Mouse (Mus musculus): Measurements from ENCODE around the gene Vwa7. TPM values are rescaled to one million over a fixed set of nuclear protein-coding genes. Genes with fewer than 3 reads are reported as not detected.
A peak's percentile ranks its signal among the peaks of the same experiment; 100 is the strongest.
"Not testable (repeated sequence)": the region's sequence is repeated elsewhere in the genome, so short reads cannot be mapped to it uniquely, and the experiment has no call there.

Vwa7 gene
- polyA plus RNA-seq, 1 experiment from 2014 or later: 0.12 TPM

- no peak overlapping the region for H3K4me2 ChIP-seq (replicated peaks; ENCODE audit: low read depth)
- no peak overlapping the region for H3K4me3 ChIP-seq (ENCODE audit: low read depth, low read length)
- no peaks in the 10 kb centered on the region for H3K36me3 ChIP-seq (ENCODE audit: control insufficient read depth, insufficient read depth)
- no peaks in the 10 kb centered on the region for H3K9me3 ChIP-seq (ENCODE audit: control insufficient read depth)
- no peak overlapping the region for H3K27ac ChIP-seq (ENCODE audit: low read depth, low read length)
- 76% methylated on average over 8 of the region's 8 CpGs for WGBS
- H3K4me1 ChIP-seq (replicated peaks; ENCODE audit: control insufficient read depth, insufficient read depth, low read length): no peaks in the 10 kb centered on the region
- no peak for ATAC-seq
- TF ChIP-seq CTCF (IDR thresholded peaks at IDR 0.05; ENCODE audit: low read depth): no peak
- no peak overlapping the region for H3K9ac ChIP-seq (ENCODE audit: low read depth, low read length)
- H3K27me3 ChIP-seq (replicated peaks; ENCODE audit: control insufficient read depth, insufficient read depth, low read length): no peaks in the 10 kb centered on the region
These were observed 16.0 kb downstream of the Vwa7 start for GRCm38 (mm10) chr17:35032323-35032870.

GRCm38 (mm10) chr17:35033703-35034102 is 17.3 kb downstream of the Vwa7 start:
- H3K36me3 ChIP-seq (ENCODE audit: control insufficient read depth, insufficient read depth); H3K4me3 ChIP-seq (ENCODE audit: low read depth, low read length); H3K4me1 ChIP-seq (replicated peaks; ENCODE audit: control insufficient read depth, insufficient read depth, low read length); H3K27ac ChIP-seq (ENCODE audit: low read depth, low read length); H3K9me3 ChIP-seq (ENCODE audit: control insufficient read depth); ATAC-seq; H3K9ac ChIP-seq (ENCODE audit: low read depth, low read length); H3K27me3 ChIP-seq (replicated peaks; ENCODE audit: control insufficient read depth, insufficient read depth, low read length); H3K4me2 ChIP-seq (replicated peaks; ENCODE audit: low read depth): not testable (repeated sequence)
- WGBS: 55% methylated on average over 1 of the region's 1 CpGs

DNA sequence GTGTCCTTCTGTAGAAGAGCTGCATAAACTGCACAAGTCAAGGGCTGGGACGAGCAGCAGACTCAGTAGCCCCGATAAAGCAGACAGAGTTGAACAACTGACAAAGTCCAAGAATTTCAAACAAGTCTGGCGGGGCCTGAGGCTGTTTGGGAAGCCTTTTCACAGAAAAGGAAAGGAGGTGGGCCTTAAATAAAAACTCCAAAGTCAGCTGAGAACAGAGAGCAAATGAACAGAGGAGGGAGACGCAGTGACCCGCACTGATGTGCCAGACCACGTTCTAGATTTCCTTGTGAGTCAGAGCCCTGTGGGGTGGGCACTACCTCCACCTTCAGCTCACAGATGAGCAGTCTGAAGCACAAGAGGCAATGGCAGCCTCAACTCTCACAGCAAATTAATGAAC is 18.5 kb downstream of the Vwa7 start:
- TF ChIP-seq CTCF (IDR thresholded peaks at IDR 0.05; ENCODE audit: low read depth): no peak
- H3K36me3 ChIP-seq (ENCODE audit: control insufficient read depth, insufficient read depth): no peaks in the 10 kb centered on the region
- 35% methylated on average over 6 of the region's 6 CpGs for WGBS
- H3K4me2 ChIP-seq (replicated peaks; ENCODE audit: low read depth): no peak overlapping the region
- H3K9me3 ChIP-seq (ENCODE audit: control insufficient read depth): no peaks in the 10 kb centered on the region
- ATAC-seq: no peak
- no peaks in the 10 kb centered on the region for H3K4me1 ChIP-seq (replicated peaks; ENCODE audit: control insufficient read depth, insufficient read depth, low read length)
- H3K9ac ChIP-seq (ENCODE audit: low read depth, low read length): no peak overlapping the region
- no peaks in the 10 kb centered on the region for H3K27me3 ChIP-seq (replicated peaks; ENCODE audit: control insufficient read depth, insufficient read depth, low read length)
- H3K27ac ChIP-seq (ENCODE audit: low read depth, low read length): no peak overlapping the region
- no peak overlapping the region for H3K4me3 ChIP-seq (ENCODE audit: low read depth, low read length)

DNA sequence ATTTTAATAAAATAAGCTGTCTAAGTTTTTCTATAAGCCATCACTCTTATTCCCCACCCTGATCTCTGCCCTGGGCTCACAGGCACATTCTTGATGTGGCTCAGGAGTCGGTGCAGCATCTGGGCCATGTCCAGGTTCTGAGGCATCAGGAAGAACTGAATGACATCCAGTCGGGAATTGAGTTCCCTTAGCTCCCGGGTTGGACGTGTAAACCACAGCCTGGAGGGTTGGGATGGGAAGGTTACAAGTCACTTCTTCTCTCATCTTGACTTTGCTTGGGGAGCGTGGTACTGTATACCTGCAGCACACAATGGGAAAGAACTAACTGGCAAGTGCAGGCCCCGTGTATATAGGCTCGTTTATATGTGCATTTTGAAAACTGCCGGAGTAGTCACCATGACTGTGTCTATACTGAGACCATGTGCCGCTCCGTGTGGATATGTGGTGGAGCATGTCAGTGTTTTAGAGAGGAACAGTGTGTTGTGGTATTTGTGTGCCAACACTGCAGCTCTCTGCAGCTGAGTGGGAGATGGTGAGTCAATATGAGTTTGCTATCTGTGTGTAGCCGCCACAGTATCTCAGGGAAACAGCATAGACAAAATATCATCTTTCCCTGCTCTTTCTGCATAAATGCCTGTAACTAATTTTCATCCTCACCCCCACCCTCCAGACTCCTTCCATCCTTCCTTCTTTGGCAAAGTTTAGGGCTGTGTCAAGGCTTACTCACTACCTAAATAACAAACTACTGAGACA is 22.9 kb downstream of the Vwa7 start:
- no peak overlapping the region for H3K4me3 ChIP-seq (ENCODE audit: low read depth, low read length)

GRCm38 (mm10) chr17:35043794-35044193 is 27.4 kb downstream of the Vwa7 start:
- Histone ChIP-seq H3K27ac (ENCODE audit: low read depth, low read length) (no peak overlapping the region), H3K36me3 (ENCODE audit: control insufficient read depth, insufficient read depth) (no peaks in the 10 kb centered on the region), H3K4me2 (replicated peaks; ENCODE audit: low read depth) (no peak overlapping the region), H3K4me3 (ENCODE audit: low read depth, low read length) (no peak overlapping the region), H3K4me1 (replicated peaks; ENCODE audit: control insufficient read depth, insufficient read depth, low read length) (peaks cover 11% of the 10 kb centered on the region; the same call in 1 of the 2 replicates), H3K27me3 (replicated peaks; ENCODE audit: control insufficient read depth, insufficient read depth, low read length) (no peaks in the 10 kb centered on the region), H3K9ac (ENCODE audit: low read depth, low read length) (no peak overlapping the region), H3K9me3 (ENCODE audit: control insufficient read depth) (no peaks in the 10 kb centered on the region)
- WGBS: 77% methylated on average over 4 of the region's 4 CpGs
- TF ChIP-seq CTCF (IDR thresholded peaks at IDR 0.05; ENCODE audit: low read depth): no peak
- no peak for ATAC-seq

More for the DNA sequence above, 22.9 kb downstream of the Vwa7 start:
- Histone ChIP-seq H3K9ac (ENCODE audit: low read depth, low read length) (no peak overlapping the region), H3K9me3 (ENCODE audit: control insufficient read depth) (no peaks in the 10 kb centered on the region), H3K36me3 (ENCODE audit: control insufficient read depth, insufficient read depth) (no peaks in the 10 kb centered on the region), H3K27me3 (replicated peaks; ENCODE audit: control insufficient read depth, insufficient read depth, low read length) (no peaks in the 10 kb centered on the region), H3K4me2 (replicated peaks; ENCODE audit: low read depth) (no peak overlapping the region), H3K27ac (ENCODE audit: low read depth, low read length) (no peak overlapping the region), H3K4me1 (replicated peaks; ENCODE audit: control insufficient read depth, insufficient read depth, low read length) (no peaks in the 10 kb centered on the region)
- TF ChIP-seq CTCF (IDR thresholded peaks at IDR 0.05; ENCODE audit: low read depth): no peak
- no peak for ATAC-seq
- WGBS: 87% methylated on average over 11 of the region's 11 CpGs

- peak overlapping the region; percentile 51; the same call in 1 of the 2 replicates for H3K4me3 ChIP-seq (ENCODE audit: low read depth, low read length)
- no peaks in the 10 kb centered on the region for H3K9me3 ChIP-seq (ENCODE audit: control insufficient read depth)
- H3K4me1 ChIP-seq (replicated peaks; ENCODE audit: control insufficient read depth, insufficient read depth, low read length): peaks cover 11% of the 10 kb centered on the region
- H3K36me3 ChIP-seq (ENCODE audit: control insufficient read depth, insufficient read depth): no peaks in the 10 kb centered on the region
- no peak overlapping the region for H3K27ac ChIP-seq (ENCODE audit: low read depth, low read length)
- H3K9ac ChIP-seq (ENCODE audit: low read depth, low read length): no peak overlapping the region
- WGBS: 64% methylated on average over 7 of the region's 7 CpGs
- H3K4me2 ChIP-seq (replicated peaks; ENCODE audit: low read depth): peak overlapping the region; percentile 94
- ATAC-seq: no peak
- no peak for TF ChIP-seq CTCF (IDR thresholded peaks at IDR 0.05; ENCODE audit: low read depth)
- no peaks in the 10 kb centered on the region for H3K27me3 ChIP-seq (replicated peaks; ENCODE audit: control insufficient read depth, insufficient read depth, low read length)
These were observed 28.8 kb downstream of the Vwa7 start for GRCm38 (mm10) chr17:35044904-35045806.

Measured in intestine, postnatal 0 days (tissue).